Mouse (Mus musculus) urinary bladder, postnatal 10 days (tissue): ENCODE measurements around the gene Cacna1c.

ENCODE experiments used
- DNase-seq: peaks from one replicate; pipeline ENCODE4 v3.0.0; 2022; ENCODE audit warnings: low spot score

The Cacna1c gene

DNA sequence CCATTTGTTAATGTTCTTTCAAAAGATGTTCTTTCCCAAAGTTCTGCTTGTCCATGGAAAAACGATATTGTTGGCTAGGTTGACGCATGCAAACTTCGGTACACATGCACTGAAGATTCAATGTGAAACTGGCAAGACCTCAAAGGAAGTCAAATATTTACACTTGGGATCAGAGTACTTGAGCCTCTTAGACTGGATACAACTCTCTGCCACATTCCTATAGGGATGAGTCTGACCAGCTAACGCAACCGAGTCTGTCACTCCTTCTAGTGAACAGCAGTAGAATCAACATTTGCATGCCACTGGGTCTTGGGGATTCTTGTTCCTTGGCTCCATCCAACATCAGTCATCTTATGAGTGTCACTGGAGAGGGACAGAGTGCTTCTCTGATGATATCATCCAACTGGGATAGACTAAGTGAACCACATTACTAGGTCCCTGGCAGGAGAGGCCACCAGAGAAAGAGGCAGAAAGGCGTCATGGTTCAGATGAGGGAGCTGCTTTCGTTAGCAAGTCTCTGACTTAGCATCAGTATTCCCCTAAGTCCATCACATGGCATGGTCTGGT, 241.1 kb downstream of the Cacna1c start:
- DNase-seq: no peak

DNA sequence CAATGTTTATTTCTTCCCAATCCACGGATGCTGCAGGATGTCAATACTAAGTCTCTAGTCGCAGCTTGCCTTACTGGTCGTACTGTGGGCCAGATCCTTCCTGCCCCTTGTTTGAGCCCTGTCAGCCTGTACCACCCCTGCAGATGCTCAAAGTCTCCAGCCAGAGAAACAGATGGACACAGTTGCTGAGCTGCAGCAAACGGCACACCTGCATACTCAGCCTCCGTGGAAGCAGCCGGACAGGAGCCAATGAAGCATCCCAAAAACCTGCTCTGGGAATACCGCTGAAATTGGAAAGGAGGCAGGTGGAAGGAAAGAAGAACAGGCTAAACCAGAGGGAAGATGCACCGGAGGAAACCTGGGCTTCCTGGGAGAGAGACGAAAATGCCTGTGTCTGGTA, 243.8 kb downstream of the Cacna1c start:
- no peak for DNase-seq

DNA sequence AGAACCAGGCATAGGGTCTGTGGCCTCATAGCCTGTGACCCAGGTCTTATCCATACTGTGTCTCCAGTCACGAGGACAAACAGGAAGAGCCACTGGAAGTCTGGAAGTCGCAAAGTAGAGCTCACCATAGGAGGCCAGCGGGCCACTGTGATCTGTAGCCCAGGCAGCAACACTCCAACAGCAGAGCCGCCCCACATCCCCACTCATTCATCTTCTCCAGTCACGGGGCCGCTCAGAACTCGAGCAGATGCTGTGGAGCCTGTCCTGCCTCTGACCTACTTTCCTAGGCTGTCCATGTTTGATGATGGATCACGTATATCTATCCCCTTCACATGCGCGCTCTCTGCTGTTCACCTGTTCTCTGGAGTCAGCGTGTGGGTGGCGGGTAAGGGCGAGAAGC, 246.0 kb downstream of the Cacna1c start:
- no peak for DNase-seq

DNA sequence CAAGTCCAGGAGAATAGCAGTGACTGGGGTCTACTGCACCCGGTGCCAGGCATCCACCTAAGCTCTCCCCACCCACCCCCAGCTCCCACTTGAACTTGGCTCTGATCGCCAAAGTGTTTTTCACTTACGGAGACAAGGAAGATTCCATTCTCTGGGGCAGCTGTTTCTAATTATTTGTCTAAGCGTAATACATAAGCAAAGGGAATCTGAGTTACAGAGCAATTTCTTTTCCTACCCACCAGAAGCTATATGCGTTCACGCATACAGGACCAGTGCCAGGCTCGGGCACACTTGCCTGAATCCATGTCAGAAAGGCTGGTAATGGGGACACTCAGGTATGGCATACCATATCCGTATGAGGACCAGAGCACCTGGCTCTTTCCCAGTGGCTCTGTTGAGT, 248.9 kb downstream of the Cacna1c start:
- no peak for DNase-seq

DNA sequence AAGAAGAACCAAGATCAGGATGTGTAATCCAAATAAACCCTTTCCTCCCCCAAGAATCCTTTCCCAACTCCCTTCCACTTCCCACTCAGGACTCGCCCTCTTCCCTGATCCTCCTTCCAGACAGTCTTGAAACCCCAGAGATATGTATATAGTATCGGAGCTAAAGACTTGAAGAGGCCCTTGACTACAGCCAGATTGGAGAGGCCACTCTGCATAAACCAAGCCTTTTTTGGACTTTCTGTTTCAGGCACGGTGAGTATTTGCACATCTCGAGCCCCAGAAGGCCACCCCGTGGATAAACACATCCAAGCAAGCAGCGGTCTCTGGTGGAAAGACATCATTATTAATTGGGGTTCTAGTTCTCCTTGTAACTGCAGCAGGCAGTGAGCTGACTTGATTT, 249.6 kb downstream of the Cacna1c start:
- no peak for DNase-seq

DNA sequence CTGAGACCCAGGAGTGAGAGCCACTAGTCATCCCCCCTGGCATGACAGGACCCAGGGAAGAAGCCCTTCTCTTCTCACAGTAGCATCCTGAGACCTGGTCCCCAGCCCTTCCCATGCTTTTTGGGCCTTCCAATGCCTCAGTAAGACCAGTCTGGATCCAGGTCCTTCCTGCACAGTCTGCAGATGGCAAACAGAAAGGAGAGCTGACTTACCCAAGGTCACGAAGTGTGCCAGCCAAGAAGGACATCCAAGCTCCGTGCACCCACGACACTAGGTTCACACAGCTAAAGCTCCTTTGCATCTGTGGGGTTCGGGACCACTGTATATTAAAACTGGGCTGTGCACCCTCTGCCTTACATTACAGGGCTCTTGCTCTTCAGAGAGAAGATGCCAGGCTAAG, 252.1 kb downstream of the Cacna1c start:
- no peak for DNase-seq

DNA sequence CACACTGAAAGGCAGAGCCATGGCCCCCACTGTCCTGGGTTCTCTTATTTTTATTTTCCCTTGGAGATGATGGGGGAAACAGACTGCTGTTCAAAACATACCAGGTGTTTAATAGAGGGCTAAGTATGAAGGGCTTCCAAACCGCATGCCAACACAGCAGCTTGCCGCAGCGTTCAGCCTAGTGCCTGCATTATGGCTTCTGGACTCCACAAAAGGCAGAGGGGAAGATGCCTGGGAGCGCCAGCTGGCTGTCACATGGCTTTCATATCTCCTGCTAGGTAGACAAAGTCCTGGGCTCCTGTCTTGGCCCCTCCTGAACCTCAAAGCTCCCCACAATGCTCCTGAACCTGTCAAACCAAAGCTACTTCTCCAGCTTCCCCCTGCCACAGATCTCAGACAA, 254.4 kb downstream of the Cacna1c start:
- DNase-seq: no peak

DNA sequence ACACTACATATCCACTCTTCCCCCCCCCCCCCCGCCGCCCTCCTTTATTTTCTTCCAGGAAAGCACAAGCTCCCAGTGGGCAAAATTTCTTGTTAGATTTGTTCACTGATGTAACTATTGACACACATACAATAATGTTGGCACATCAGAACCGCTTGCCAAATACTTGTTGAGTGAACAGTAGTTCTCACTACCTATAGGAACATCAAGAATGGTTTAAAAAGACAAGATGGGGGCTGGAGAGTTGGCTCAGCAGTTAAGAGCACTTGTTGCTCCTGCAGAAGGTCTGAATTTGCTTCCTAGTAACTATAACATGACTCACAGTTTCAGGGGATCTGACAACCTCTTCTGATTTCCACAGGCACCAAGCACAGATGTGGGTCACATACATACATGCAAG, 255.2 kb downstream of the Cacna1c start:
- DNase-seq: no peak

DNA sequence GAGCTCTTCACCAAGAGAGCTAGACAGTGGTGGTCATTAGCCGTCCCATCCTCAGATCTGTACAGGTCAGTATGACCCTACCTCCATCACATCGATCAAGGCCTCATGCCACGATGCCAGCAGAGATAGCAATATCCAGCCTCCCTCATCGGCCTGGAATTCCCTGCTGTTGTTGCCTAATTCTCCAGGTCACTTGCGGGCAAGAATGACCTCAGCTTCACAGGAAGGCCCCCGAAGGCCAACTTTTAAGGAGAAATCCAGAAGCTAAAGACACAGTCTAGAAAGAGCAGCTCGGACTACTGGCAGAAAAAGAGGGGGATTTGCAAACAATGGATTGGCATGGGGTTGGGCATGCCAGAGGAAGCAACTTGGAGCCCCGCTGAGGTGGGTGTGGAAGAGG, 256.6 kb downstream of the Cacna1c start:
- DNase-seq: no peak

DNA sequence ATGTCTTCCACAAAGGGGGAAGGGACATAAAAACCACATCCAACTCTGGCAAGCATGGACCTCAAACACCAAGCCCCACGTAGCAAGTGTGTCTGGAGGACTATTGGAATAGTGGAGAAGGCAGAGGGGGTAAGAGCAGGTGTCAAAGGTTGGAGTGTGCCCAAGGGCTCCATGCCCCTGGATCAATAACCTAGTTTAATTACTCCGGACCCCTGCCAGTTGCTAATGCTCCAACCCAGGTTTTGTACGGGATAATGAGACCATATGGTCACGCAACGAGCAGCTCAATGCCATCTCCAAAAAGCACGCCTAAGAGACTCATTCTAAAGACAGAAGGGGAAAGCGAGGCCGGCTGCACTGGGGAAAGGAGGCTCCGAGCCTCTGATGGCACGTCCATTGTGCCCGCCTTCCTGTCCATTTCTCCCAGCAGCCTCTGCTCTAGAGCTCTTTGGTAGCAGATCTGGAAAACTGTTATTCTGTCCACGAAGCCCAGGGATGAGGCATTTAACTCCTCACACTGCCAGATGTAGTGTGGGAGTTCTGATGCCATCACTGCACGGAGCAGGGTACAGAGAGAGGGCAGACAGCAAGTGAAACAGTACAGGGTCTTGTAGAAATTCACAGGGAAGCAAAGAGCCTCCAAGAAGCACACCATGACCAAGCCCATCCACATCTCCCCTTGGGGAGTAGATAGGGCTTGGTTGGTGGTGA, 257.7 kb downstream of the Cacna1c start:
- no peak for DNase-seq

DNA sequence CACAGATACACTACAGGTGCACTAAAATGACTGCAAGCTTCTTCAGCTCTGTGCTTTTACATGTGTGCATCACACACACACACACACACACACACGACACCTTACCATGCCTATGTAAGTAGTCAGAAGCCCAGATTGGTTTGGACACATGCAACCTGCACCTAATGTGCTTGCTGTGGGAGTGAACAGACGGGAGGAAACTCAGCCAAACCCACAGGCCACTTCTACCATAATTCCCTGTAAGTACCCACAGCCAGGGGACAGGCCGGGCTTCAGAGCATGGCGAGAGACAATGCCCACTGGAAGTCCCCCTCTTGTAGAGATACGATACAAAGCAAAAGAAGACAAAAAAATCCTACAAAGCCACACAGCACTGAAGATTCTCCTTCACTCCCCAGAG, 258.7 kb downstream of the Cacna1c start:
- no peak for DNase-seq

DNA sequence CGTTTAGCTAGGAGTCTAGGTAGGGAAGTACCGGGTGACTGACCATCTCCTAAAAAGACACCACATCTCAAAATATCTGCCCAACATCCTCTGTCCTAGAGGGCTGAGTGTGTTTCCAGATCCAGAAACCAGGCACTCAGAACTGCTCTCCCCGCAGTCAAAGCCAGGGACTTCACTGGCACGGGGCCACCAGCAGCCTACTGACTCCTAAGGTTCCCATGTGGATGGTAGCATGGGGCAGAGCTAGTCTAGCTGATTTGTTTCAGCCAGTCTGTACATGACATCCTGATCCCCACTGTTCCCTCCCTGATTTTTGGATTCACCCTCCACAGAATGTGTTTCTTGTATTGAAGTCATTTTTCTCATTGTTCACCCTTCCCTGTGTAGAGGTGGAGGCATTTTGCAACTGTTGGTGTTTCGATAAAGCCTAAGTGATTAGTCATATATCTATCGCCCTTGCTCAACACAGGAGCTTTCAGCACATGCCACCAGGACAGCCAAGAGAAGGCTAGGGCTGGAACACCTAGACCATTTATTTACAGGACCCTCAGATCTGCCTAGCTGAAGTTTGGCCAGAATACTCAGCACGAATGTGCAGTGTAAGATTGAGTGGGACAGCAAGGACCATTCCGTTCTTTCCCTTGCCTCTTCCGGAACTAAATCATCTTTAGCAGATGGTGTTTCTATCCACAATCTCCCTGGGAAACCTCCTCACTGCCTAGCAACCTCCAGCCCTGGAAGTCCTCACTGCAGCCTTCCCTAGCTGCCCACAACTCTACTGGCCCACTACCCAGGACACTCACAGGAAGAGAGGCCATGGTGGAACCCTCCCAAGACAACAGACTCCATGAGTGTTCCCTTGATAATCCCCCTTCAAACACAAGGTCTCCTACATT, 260.4 kb downstream of the Cacna1c start:
- DNase-seq: no peak

DNA sequence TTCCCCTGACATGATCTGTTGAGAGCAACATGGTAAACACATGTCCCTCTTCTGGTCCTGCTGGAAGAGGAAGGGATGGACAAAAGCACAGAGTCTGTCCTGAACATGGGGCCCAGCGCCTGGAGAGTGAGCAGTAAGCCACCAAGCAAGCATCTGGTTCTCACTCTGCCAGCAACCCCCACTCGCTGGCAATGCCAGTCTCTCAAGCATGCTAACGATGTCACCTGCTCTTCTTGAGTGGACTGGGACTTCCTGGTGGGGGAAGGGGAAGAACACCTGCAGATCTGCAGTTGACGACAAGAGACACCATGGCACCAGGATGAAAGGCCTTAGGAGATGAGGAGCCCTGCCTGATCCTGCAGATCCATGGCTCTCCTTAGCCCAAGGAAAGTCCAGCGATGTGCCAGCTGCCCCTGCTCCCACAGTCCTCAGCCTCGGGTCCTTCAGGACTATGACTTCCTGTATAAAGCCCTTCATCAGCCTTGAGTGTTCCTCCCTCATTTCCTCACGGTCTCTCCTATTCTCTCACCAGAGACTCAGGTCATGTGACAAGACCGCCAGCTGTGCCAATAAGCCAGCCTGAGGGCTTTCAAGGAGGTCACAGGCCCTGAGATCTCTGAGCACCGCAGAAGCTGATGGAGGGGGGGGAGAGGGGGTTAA, 261.8 kb downstream of the Cacna1c start:
- DNase-seq: no peak

DNA sequence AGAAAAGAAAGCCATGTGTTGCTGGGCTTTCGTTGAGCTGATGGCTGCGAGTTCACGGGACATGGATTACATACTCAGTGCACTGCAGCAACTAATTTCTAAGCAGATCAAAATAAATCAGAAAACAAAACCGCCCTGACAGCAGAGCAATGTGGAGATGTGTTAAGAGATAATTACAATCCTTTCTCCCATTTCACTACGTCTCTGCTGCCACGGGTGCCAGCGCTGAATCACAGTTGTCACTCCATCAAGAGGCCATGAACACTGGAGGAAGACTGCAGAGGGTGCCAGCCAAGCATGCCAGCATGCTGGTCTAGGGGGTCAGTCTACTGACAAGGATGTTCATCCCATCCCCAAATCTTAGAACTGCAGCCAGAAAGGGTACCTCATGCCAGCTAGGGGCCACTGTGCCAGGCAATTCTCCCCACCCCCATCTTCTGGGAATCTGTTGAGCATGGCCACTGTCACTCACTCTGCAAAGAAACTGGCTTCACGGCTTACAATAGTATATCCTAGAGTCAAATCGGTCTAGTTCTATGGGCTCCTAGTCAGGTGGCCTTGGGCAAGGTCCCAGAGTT, 263.1 kb downstream of the Cacna1c start:
- DNase-seq: no peak

DNA sequence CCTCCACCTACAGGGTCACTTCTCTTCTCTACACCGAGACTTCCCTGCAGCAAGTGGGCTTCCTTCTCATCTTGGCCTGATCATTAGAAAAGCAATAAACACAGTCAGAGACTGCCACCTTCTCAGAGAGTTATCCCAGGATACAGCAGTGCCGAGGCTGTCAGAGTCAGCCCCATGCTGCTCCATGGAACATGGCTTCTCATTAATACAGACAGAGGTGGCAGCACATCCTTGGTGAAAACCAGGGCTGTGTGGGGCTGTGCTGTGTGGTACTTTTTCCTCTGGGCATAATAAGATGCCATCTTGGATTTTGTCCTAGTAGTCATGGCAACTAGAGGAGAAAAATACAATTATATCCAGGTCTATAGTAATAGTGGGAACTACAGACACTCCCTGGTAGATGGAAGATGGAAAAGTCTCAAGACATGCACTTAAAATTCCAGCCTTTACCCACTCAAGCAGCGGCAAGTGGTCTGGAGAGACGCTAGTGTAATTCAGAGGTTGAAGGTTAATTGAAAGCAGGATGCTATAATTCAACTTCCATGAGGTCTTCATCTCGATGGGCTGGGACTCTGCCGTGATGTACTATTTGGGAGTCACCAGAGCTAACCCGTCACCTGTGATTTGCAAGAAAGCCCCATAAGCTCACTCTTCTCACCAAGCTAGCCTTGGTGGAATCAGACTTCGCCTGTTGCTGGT, 264.1 kb downstream of the Cacna1c start:
- DNase-seq: no peak

DNA sequence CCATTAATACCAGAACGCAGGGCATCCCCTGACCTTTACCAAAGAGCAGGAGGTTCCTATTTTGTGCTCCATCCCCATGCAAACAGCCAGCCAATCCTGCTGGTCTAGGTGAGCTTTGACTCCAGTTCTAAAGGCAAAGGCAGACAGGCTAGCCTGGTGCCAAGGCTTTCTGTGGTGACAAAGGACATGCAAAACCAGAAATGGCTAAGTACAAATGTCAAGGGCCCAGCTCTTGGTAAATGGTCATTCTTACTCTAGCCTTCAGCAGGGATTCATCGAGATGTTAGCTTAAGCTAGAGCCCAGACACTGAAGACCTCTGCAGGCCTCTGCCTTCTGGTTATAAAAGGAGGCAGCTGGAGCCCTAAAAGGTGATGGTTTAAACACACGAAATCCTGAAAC, 269.5 kb downstream of the Cacna1c start:
- no peak for DNase-seq

DNA sequence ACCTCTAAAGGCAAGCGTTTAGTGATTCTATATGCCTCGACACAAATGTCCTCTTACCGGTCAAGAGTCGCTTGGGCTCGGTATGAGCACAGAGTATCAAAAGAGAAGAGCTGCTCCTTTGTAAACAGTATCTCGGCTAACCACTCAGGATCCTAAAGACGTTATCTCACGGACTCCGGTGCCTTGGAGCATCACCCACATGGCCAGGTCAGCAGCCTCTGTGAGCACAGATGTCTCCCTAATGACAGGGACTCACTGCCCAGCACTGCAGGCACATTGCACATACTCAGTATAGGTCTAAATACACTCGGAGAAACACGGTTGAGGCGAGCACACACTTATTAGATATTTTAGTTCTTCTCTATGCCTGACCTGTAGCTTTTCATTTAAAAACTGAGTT, 271.8 kb downstream of the Cacna1c start:
- no peak for DNase-seq

DNA sequence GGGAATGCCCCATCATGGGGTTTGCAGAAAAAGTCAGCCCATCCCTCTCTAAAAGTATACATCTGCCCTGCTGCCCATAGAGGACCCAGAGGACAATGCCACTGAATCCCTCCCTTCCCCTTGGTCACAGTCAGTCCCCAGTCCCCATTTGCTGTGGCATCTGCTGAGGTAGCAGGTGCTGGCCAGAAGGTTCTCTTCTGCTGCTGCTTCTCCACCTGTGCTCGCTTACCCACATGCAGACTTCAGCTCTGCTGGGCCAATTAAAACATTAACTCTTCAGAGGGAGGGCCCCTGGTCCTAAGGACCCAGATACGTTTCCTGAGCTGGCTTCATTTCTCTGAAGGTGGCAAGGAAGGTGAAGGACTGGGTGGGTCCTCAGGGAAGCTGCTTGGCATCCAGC, 272.3 kb downstream of the Cacna1c start:
- no peak for DNase-seq

DNA sequence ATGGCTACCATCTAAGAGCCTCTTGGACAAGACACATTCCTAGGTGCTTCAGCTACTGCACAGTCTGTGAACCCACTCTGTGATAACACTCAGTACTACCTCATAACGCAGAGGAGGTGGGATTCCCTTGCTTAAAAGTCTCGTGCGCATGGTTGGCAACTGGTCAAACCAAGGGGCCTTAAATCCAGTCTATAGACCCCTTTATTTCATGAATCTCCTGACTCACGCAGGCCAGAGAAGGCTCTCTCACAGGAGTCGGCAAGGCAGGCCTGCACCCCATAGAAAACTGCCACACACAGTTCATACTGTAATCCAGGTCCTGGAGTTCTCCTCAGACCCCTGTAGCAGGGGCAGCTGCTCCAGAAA, 273.0 kb downstream of the Cacna1c start:
- DNase-seq: no peak

DNA sequence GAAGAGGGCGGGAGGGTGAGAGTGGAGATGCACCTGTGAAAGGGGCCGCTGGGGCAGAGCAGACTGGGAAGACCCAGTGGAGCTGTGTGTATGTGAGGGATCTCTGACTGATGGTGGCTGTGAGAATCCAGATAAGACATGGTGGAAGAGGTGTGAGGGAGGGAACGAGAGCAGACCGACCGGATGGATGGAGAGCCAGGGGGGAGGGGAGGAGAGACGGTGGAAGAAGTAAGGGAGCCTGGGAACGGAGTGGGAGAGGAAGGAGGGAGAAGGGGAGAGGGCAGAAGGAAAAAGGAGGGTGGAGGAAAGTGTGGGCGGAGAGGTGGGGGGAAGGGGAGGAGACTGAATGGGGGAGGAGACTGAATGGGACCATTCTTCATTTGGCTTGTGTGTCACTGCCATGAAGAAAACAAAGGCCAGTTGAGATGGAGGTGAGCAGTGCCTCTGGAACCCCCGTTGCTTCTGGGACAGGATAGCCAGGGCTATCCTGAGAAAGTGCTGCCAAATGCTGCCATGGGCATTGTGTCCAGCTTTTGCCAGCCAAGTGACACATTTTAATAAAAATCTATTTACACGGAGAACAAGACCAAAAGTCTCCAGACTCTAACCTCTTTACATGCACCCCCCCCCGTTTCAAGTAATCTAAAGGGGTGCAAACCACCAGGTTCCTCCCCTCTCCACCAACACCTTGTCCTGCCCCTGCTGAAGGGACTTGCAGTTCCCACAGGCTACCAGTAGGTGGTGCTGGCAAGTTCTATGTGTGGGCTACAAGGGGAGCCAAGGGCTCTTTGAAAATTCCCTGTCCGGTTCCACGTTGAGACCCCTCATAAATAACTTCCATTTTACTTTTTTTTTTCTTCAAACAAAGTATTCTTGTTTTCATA, 273.6 kb downstream of the Cacna1c start:
- DNase-seq: peak; percentile 47

DNA sequence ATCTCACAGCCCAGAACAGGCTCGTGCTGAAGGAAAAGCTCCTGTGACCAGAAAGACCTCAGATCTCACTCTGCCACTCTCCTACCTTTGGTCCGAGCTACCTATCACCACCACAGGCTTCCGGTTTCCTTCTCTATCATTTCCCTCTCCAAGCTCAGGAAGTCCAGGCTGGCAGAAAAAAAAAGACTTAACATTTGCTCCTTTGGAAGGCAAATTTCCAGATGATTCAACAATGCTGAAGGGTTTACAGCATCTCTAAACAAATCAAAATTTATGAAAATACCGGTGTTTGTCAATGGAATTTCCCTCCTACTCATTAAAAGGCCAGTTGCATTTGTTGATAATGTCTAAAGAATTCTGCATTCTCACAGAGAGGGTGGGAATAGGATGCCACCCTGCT, 288.0 kb downstream of the Cacna1c start:
- no peak for DNase-seq
